Mouse (Mus musculus) midbrain, postnatal 0 days (tissue): ENCODE results near the gene Il23a. TPM values are rescaled to one million over a fixed set of nuclear protein-coding genes. Genes with fewer than 3 reads are reported as not detected.
"Not testable (repeated sequence)": the region's sequence is repeated elsewhere in the genome, so short reads cannot be mapped to it uniquely, and the experiment has no call there.

Experiments
- ATAC-seq: fragments of 200-750 bp; cut with Nextera tagmentation; 2 replicates; pipeline ENCODE4 v1.8.0; 2017; ENCODE audit warnings: moderate number of reproducible peaks, mild to moderate bottlenecking, moderate TSS enrichment, moderate library complexity; ENCODE audit not compliant: low FRiP score
- DNase-seq: peaks from one replicate; pipeline ENCODE4 v3.0.0-alpha.2; 2015; ENCODE audit warnings: low spot score
- H3K27ac ChIP-seq: fragments of 300-500 bp; sonication (generic); 2 replicates; pipeline ENCODE4 v1.5.1; 2014; ENCODE audit warnings: low read depth, mild to moderate bottlenecking, low read length, mixed read lengths
- H3K27me3 ChIP-seq: fragments of 300-500 bp; sonication (generic); 2 replicates; pipeline ENCODE4 v1.6.1; 2014; ENCODE audit warnings: low read length, control low read depth, mixed read lengths; ENCODE audit not compliant: insufficient read depth
- H3K36me3 ChIP-seq: fragments of 300-500 bp; sonication (generic); 2 replicates; pipeline ENCODE4 v1.6.1; 2014; ENCODE audit warnings: low read length, control low read depth, mixed read lengths; ENCODE audit not compliant: insufficient read depth
- H3K4me1 ChIP-seq: fragments of 300-500 bp; sonication (generic); 2 replicates; pipeline ENCODE4 v1.6.1; 2014; ENCODE audit warnings: mild to moderate bottlenecking, control low read depth, antibody characterized with exemption, low read length, mixed read lengths; ENCODE audit not compliant: insufficient read depth
- H3K4me2 ChIP-seq: fragments of 300-500 bp; sonication (generic); 2 replicates; pipeline ENCODE4 v1.6.1; 2014; ENCODE audit warnings: low read depth, mild to moderate bottlenecking, low read length, mixed read lengths; ENCODE audit not compliant: poor library complexity, severe bottlenecking
- H3K4me3 ChIP-seq: fragments of 300-500 bp; sonication (generic); 2 replicates; pipeline ENCODE4 v1.5.1; 2014; ENCODE audit warnings: low read depth, mild to moderate bottlenecking, low read length, moderate library complexity
- H3K9ac ChIP-seq: fragments of 300-500 bp; sonication (generic); replicated peaks from 2 replicates; pipeline ENCODE4 v1.6.1; 2014; ENCODE audit warnings: mild to moderate bottlenecking, low read length, moderate library complexity, mixed read lengths; ENCODE audit not compliant: poor library complexity, severe bottlenecking
- H3K9me3 ChIP-seq: fragments of 300-500 bp; sonication (generic); 2 replicates; pipeline ENCODE4 v1.6.1; 2016; ENCODE audit warnings: low read length, control low read depth
- CTCF ChIP-seq: IDR thresholded peaks from 2 replicates; pipeline ENCODE4 v1.5.1; 2016; ENCODE audit warnings: antibody characterized with exemption, mild to moderate bottlenecking
- WGBS: fragments of 180-500 bp; shearing (Covaris S2); extraction: QIAGEN DNeasy Blood & Tissue Kit; methylation state at CpG from one replicate; pipeline ENCODE4 v1.1.7; 2014; 5-methylcytosine and 5-hydroxymethylcytosine counted together
- polyA plus RNA-seq: library from polyadenylated mRNA; unstranded; fragments of >200 nt; fragmentation: Nextera tagmentation; extraction: Ambion mirVana; gene quantifications from 2 replicates; pipeline ENCODE4 v1.2.1, GENCODE M21; 2015
- total RNA-seq: library from RNA; depleted of rRNA; stranded (reverse); fragments of >200 nt; gene quantifications from 2 replicates; pipeline ENCODE4 v1.2.3, GENCODE M21; 2014

The Il23a gene
- total and polyA plus RNA-seq, 2 experiments from 2014 or later, result not detected

DNA sequence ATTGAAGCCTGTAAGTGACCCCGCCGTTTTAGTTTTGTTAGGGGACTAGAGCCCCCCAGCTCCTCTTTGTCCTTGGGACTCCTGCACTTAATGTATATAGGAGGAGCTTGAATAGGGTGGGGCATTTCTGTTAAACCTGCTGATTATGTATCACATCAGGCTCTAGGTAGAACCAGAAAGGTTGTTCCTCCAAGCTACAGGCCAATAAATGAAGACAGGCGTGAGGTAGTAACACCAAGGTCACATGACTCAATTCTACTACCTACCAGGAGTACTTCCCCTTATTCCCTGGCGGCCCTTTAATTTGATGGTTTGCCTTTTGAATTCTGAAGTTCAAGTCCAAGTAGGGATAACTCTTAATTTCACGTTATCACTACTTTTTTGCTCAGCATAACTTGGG, 39.9 kb upstream of the Il23a start:
- Histone ChIP-seq H3K27ac (peak overlapping the region; percentile 91), H3K9me3 (no peaks in the 10 kb centered on the region), H3K9ac (peak overlapping the region; percentile 60), H3K36me3 (no peaks in the 10 kb centered on the region), H3K4me3 (peak overlapping the region; percentile 75), H3K4me2 (peak overlapping the region; percentile 50), H3K27me3 (no peaks in the 10 kb centered on the region), H3K4me1 (peaks cover 8% of the 10 kb centered on the region; the same call in 1 of the 2 replicates)
- no peak for DNase-seq
- TF ChIP-seq CTCF, result no peak
- no peak for ATAC-seq
- WGBS, result 28% methylated on average over 5 of the region's 5 CpGs

DNA sequence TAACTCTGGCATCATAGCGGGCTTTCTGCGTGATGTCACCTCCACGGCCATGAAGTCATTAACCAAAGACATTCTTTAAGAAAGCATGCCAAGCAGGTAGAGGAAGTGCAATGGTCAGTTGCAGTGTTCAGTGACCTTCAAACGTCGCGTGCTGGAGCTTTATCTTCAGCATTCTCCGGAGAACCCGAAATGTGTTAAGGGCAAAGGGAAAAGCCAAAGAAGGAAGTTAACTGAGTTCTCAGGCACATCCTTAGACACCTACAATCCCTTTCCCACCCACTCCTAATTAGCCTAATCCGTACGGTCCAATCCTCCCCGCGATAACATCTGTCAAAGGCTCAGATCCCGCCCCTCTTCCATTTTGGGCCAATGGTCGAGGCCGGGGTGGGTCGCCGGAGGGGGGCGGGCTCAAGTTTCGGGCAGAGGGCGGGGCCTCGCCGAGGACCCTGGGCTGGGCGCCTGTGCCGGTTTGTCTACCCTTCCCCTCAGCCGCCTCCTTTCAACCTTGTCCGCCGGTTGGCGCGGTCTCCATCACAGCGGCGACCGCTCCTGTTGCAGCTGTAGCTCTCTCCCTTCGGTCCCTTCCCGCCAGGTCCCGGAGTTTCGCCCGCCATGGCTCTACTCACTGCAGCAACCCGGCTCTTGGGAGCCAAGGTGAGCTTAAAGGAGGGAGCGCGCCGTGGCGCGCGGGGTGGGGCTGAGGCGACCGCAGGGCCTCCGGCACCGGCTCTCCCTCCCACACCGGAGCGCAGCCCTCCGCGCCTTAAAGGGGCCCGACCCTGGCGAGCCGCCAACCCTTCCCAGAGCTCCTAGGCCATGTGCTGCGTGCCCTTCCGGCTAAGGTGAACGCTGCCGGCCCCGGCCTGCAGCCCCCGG, 39.0 kb upstream of the Il23a start, which contains the start of gene Cs:
Gene Cs (plus strand): TSS at position 429 of the 876 bp plus-strand sequence.
- H3K27me3 ChIP-seq, result no peaks in the 10 kb centered on the region
- DNase-seq (peak; percentile 98), ATAC-seq (peak; percentile 98)
- H3K4me1 ChIP-seq, result peaks cover 8% of the 10 kb centered on the region; the same call in 1 of the 2 replicates
- peak within 1 kb of the TSS; percentile 75 for H3K4me3 ChIP-seq
- no peaks in the 10 kb centered on the region for H3K36me3 ChIP-seq
- H3K4me2 ChIP-seq, result peak within 1 kb of the TSS; percentile 61
- TF ChIP-seq CTCF, result no peak
- 1% methylated on average over 61 of the region's 61 CpGs for WGBS
- peak within 1 kb of the TSS; percentile 60 for H3K9ac ChIP-seq
- peak within 1 kb of the TSS; percentile 91 for H3K27ac ChIP-seq
- H3K9me3 ChIP-seq, result no peaks in the 10 kb centered on the region

- Histone ChIP-seq H3K4me3 (no peak overlapping the region), H3K36me3 (no peaks in the 10 kb centered on the region), H3K4me2 (peak overlapping the region; percentile 61; the same call in 1 of the 2 replicates), H3K4me1 (peaks cover 8% of the 10 kb centered on the region; the same call in 1 of the 2 replicates), H3K27me3 (no peaks in the 10 kb centered on the region), H3K9me3 (no peaks in the 10 kb centered on the region), H3K27ac (peak overlapping the region; percentile 91; the same call in 1 of the 2 replicates), H3K9ac (no peak overlapping the region)
- WGBS, result 89% methylated on average over 3 of the region's 3 CpGs
- no peak for ATAC-seq
- no peak for TF ChIP-seq CTCF
- DNase-seq, result no peak
Observed at GRCm38 (mm10) chr10:128336597-128336996, 38.0 kb upstream of the Il23a start.

DNA sequence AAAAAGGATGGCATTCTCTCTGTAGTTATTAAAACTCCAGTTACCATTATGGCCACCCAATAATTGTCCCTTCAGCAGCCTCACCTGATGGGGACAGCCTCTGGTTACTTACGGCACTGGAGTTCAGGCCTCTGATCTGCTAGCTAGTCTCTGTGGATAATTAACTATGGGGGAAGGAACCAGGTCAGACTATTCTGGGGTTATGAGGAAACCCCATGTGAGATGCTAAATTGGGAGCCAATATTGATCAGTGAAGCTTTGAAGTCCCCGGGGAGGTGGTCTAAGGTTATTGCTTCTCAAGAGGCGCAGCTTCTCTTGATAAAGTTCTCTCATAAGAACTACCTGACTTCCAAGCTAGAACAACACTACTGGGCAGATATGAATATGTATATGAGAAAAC, 37.6 kb upstream of the Il23a start:
- no peak overlapping the region for H3K4me3 ChIP-seq
- no peak overlapping the region for H3K4me2 ChIP-seq
- no peak overlapping the region for H3K27ac ChIP-seq
- H3K36me3 ChIP-seq, result no peaks in the 10 kb centered on the region
- 97% methylated on average over 3 of the region's 3 CpGs for WGBS
- peaks cover 8% of the 10 kb centered on the region; the same call in 1 of the 2 replicates for H3K4me1 ChIP-seq
- DNase-seq, result no peak
- TF ChIP-seq CTCF, result no peak
- ATAC-seq, result no peak
- no peaks in the 10 kb centered on the region for H3K27me3 ChIP-seq
- no peaks in the 10 kb centered on the region for H3K9me3 ChIP-seq
- H3K9ac ChIP-seq, result no peak overlapping the region

- ATAC-seq (no peak), DNase-seq (peak; percentile 55)
- Histone ChIP-seq H3K27me3 (no peaks in the 10 kb centered on the region), H3K9ac (no peak overlapping the region), H3K36me3 (no peaks in the 10 kb centered on the region), H3K9me3 (no peaks in the 10 kb centered on the region), H3K4me3 (no peak overlapping the region), H3K4me2 (no peak overlapping the region), H3K27ac (no peak overlapping the region), H3K4me1 (peaks cover 8% of the 10 kb centered on the region; the same call in 1 of the 2 replicates)
- peak; percentile 80 for TF ChIP-seq CTCF
- WGBS, result 4% methylated on average over 4 of the region's 4 CpGs
Observed at GRCm38 (mm10) chr10:128335582-128335981, 37.0 kb upstream of the Il23a start.

- not testable (repeated sequence) for H3K4me2 ChIP-seq, ATAC-seq, H3K9me3 ChIP-seq, H3K27me3 ChIP-seq, H3K27ac ChIP-seq, H3K36me3 ChIP-seq, H3K9ac ChIP-seq, H3K4me1 ChIP-seq, H3K4me3 ChIP-seq, DNase-seq
- WGBS, result 75% methylated on average over 5 of the region's 6 CpGs
Observed at GRCm38 (mm10) chr10:128332358-128333249, 34.1 kb upstream of the Il23a start.
